Mouse (Mus musculus) limb, embryonic 10.5 days (tissue): Measurements from ENCODE around the gene Cux2. TPM values are rescaled to one million over a fixed set of nuclear protein-coding genes. Genes with fewer than 3 reads are reported as not detected.

Experiments
- DNase-seq: peaks from one replicate; pipeline ENCODE4 v3.0.0-alpha.2; 2017; ENCODE audit warnings: low spot score
- H3K27ac ChIP-seq: fragments of 300-500 bp; sonication (generic); 2 replicates; pipeline ENCODE4 v1.5.1; 2016; ENCODE audit warnings: mild to moderate bottlenecking
- H3K27me3 ChIP-seq: fragments of 300-500 bp; sonication (generic); 2 replicates; pipeline ENCODE4 v1.6.1; 2016; ENCODE audit warnings: low read depth, mild to moderate bottlenecking; ENCODE audit not compliant: poor library complexity, severe bottlenecking
- H3K36me3 ChIP-seq: fragments of 300-500 bp; sonication (generic); 2 replicates; pipeline ENCODE4 v1.6.1; 2016; ENCODE audit warnings: mild to moderate bottlenecking, moderate library complexity
- H3K4me1 ChIP-seq: fragments of 300-500 bp; sonication (generic); 2 replicates; pipeline ENCODE4 v1.6.1; 2016
- H3K4me3 ChIP-seq: fragments of 300-500 bp; sonication (generic); 2 replicates; pipeline ENCODE4 v1.5.1; 2016; ENCODE audit warnings: mild to moderate bottlenecking, moderate library complexity
- H3K9me3 ChIP-seq: fragments of 300-500 bp; sonication (generic); replicated peaks from 2 replicates; pipeline ENCODE4 v1.6.1; 2016; ENCODE audit warnings: mild to moderate bottlenecking
- WGBS: fragments of 180-500 bp; shearing (Covaris S2); methylation state at CpG from one replicate; pipeline ENCODE4 v1.1.7; 2016; 5-methylcytosine and 5-hydroxymethylcytosine counted together
- polyA plus RNA-seq: library from polyadenylated mRNA; unstranded; fragments of >200 nt; fragmentation: Nextera tagmentation; extraction: Ambion mirVana; gene quantifications from 2 replicates; pipeline ENCODE4 v1.2.1, GENCODE M21; 2016

The Cux2 gene
- polyA plus RNA-seq, 1 experiment from 2014 or later: 4.4 TPM

GRCm38 (mm10) chr5:122079796-122080195 is 29.9 kb upstream of the Cux2 start:
- Histone ChIP-seq H3K27me3 (no peaks in the 10 kb centered on the region), H3K36me3 (no peaks in the 10 kb centered on the region), H3K27ac (no peak overlapping the region), H3K4me1 (peaks cover 12% of the 10 kb centered on the region; the same call in 1 of the 2 replicates), H3K9me3 (no peaks in the 10 kb centered on the region), H3K4me3 (no peak overlapping the region)
- no peak for DNase-seq
- WGBS: 81% methylated on average over 7 of the region's 7 CpGs

- Histone ChIP-seq H3K27me3 (no peaks in the 10 kb centered on the region), H3K9me3 (no peaks in the 10 kb centered on the region), H3K27ac (no peak overlapping the region), H3K4me1 (peaks cover 12% of the 10 kb centered on the region; the same call in 1 of the 2 replicates), H3K4me3 (no peak overlapping the region), H3K36me3 (no peaks in the 10 kb centered on the region)
- DNase-seq: no peak
- WGBS: 84% methylated on average over 4 of the region's 4 CpGs
These were observed 27.3 kb upstream of the Cux2 start for GRCm38 (mm10) chr5:122077244-122077643.

DNA sequence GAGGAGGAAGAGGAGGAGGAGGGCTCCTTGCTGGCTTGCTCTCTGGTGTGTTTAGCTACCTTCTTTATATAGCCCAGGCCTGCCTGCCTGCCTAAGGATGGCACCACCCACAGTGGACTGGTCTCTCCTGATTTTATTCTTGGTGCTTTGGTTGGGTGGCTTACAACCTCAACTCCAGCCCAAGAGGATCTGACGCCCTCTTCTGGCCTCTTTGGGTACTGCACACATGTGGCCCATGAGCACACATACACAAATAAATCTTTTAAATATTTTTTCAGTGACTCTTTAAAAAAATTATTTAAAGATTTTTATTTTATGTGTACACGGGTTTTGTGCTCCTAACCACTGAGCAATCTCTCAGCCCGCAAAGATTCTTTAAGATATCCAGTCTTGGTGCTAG is 25.8 kb upstream of the Cux2 start:
- no peak for DNase-seq
- Histone ChIP-seq H3K9me3 (no peaks in the 10 kb centered on the region), H3K36me3 (no peaks in the 10 kb centered on the region), H3K4me3 (no peak overlapping the region), H3K4me1 (peaks cover 17% of the 10 kb centered on the region; the same call in 1 of the 2 replicates), H3K27ac (no peak overlapping the region), H3K27me3 (no peaks in the 10 kb centered on the region)
- 54% methylated on average over 3 of the region's 3 CpGs for WGBS

- no peaks in the 10 kb centered on the region for H3K27me3 ChIP-seq
- H3K4me3 ChIP-seq: no peak overlapping the region
- no peaks in the 10 kb centered on the region for H3K36me3 ChIP-seq
- DNase-seq: no peak
- H3K4me1 ChIP-seq: peaks cover 10% of the 10 kb centered on the region; the same call in 1 of the 2 replicates
- H3K27ac ChIP-seq: no peak overlapping the region
- no peaks in the 10 kb centered on the region for H3K9me3 ChIP-seq
- WGBS: 75% methylated on average over 4 of the region's 4 CpGs
These were observed 22.1 kb upstream of the Cux2 start for GRCm38 (mm10) chr5:122071997-122072396.

DNA sequence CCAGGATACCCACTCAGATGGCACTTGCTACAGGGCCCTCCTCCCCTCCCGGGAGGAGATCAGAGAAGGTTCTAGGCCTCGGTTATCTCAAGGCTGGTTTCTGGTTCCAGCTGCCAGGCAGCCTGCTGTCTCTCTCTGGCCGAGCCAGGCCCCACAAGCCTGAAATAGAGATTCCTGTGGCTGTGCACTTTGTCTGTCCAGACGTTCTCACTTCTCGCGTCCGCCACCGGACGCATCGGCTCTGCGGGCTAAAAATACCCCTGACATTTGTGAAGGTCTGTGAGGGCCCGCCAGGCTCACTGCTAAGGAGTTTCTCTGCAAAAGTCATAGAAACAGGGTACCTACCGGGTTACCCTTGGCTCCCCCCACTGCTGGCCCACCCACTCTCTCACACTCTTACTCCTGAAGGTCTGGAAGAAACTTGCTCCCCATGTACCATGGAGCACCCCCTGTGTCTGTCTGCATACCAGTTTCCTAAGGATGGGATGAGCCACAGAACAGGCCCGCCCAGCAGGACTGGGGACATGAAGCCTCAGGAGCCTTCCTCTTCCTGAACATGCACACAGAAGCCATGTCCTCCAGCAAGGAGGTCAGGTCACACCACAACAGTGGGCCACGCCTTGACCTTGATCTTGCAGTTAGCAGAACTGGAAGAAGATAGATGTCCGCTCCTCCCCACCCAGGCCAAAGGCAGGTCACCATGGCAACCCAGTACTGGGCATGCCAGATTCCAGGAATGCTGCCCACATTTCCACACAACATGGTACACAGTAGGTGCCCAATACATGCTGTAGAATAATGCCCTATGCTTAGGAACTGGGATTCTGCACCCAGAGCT is 21.3 kb upstream of the Cux2 start:
- Histone ChIP-seq H3K27ac (peak overlapping the region; percentile 14; the same call in 1 of the 2 replicates), H3K36me3 (no peaks in the 10 kb centered on the region), H3K4me3 (no peak overlapping the region), H3K27me3 (no peaks in the 10 kb centered on the region), H3K9me3 (no peaks in the 10 kb centered on the region), H3K4me1 (0 out of 2 replicates have a peak, but pooled peaks cover 5% of the 10 kb centered on the region)
- 92% methylated on average over 16 of the region's 16 CpGs for WGBS
- no peak for DNase-seq

DNA sequence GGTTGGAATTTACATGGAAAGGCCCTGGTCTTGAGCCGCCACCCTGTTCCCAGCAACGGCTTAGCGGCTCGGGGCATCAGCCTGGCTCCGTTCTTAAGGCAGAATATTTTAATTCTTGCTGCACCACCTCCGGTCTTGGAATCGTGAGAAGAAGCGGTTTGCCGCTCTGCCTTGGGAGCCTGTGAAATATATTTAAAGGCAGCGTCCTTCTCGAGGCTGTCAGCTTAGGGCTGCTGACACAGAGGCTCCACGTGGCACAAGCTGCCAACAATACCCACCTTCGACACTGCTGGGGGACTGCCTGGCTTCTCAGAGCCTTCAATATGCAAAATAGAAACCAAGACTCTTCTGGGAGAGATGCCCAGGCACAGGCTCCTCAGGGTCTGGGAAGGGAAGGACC is 18.7 kb upstream of the Cux2 start:
- H3K9me3 ChIP-seq: no peaks in the 10 kb centered on the region
- 79% methylated on average over 13 of the region's 13 CpGs for WGBS
- no peaks in the 10 kb centered on the region for H3K36me3 ChIP-seq
- no peak overlapping the region for H3K4me3 ChIP-seq
- H3K27ac ChIP-seq: no peak overlapping the region
- no peaks in the 10 kb centered on the region for H3K27me3 ChIP-seq
- no peak for DNase-seq
- H3K4me1 ChIP-seq: 0 out of 2 replicates have a peak, but pooled peaks cover 5% of the 10 kb centered on the region

DNA sequence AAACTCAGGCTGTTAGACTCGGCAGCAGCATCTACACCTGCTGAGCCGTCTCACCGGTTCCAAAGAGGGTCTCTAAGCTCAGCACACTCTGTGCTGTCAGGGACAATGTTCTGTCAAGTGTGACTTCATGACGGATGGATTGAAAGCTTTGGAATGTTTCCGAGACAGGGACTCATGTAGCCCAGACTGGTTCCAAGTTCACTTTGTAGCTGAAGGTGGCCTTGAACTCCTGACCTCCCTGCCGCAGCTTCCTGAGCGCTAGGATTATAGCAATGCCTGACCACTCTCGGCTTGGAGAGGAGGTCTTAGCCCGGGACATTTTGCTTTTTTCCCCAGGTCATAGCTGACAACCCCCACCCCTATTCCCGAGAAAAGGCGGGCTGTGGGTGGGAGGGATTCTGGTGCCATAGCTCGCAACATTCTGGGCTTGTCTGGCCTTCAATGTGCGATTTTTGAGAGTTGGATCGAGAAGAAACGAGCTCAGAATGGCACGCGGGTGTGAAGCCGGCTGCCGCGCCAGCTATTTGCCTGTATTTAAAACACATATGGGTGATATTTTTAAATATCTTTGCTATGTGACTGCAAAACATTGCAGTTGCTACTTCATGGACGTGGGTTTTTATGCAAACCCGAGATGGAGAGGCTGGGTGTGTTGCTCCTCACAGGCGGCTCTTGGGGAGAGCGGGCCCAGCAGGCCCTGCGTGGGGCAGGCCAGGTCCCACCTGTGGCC is 13.5 kb upstream of the Cux2 start:
- Histone ChIP-seq H3K27ac (no peak overlapping the region), H3K9me3 (no peaks in the 10 kb centered on the region), H3K4me1 (peaks cover 34% of the 10 kb centered on the region), H3K27me3 (no peaks in the 10 kb centered on the region), H3K4me3 (no peak overlapping the region), H3K36me3 (no peaks in the 10 kb centered on the region)
- DNase-seq: no peak
- WGBS: 81% methylated on average over 25 of the region's 25 CpGs

GRCm38 (mm10) chr5:122062479-122062878 is 12.6 kb upstream of the Cux2 start:
- Histone ChIP-seq H3K4me3 (no peak overlapping the region), H3K36me3 (no peaks in the 10 kb centered on the region), H3K4me1 (peaks cover 34% of the 10 kb centered on the region), H3K27ac (no peak overlapping the region), H3K27me3 (no peaks in the 10 kb centered on the region), H3K9me3 (no peaks in the 10 kb centered on the region)
- WGBS: 22% methylated on average over 12 of the region's 12 CpGs
- no peak for DNase-seq

GRCm38 (mm10) chr5:122060767-122061333 is 10.9 kb upstream of the Cux2 start:
- Histone ChIP-seq H3K36me3 (no peaks in the 10 kb centered on the region), H3K27ac (peak overlapping the region; percentile 75), H3K4me3 (peak overlapping the region; percentile 38), H3K9me3 (no peaks in the 10 kb centered on the region), H3K27me3 (no peaks in the 10 kb centered on the region), H3K4me1 (peaks cover 34% of the 10 kb centered on the region)
- WGBS: 32% methylated on average over 8 of the region's 12 CpGs
- peak; percentile 67 for DNase-seq

- DNase-seq: peak; percentile 86
- H3K4me3 ChIP-seq: peak overlapping the region; percentile 37
- H3K4me1 ChIP-seq: peaks cover 39% of the 10 kb centered on the region
These were observed 9.4 kb upstream of the Cux2 start for GRCm38 (mm10) chr5:122059060-122060017.

DNA sequence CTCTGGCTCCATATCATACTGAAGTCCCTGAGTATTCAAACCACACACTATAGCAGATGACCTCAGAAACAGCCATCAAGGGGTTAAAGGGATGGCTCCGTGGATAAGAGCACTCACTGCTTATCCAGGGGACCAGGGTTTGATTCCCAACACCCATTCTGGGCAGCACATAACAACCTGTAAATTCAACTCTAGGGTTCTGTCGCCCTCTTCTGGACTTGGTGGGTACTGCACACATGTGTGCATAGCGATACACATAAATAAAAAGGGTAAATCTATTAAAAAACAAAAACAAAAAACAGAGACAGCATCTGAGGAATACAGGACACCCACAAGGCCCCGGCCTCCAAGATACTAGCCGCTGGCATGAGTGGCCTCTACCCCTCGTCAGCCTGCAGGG is 7.7 kb upstream of the Cux2 start:
- Histone ChIP-seq H3K4me3 (no peak overlapping the region), H3K36me3 (no peaks in the 10 kb centered on the region), H3K4me1 (peaks cover 53% of the 10 kb centered on the region), H3K27me3 (peaks cover 20% of the 10 kb centered on the region), H3K9me3 (no peaks in the 10 kb centered on the region), H3K27ac (no peak overlapping the region)
- WGBS: 64% methylated on average over 6 of the region's 6 CpGs
- DNase-seq: no peak

More at GRCm38 (mm10) chr5:122059060-122060017, 9.4 kb upstream of the Cux2 start:
- H3K27me3 ChIP-seq: peaks cover 3% of the 10 kb centered on the region
- H3K9me3 ChIP-seq: no peaks in the 10 kb centered on the region
- no peaks in the 10 kb centered on the region for H3K36me3 ChIP-seq
- 32% methylated on average over 39 of the region's 39 CpGs for WGBS
- no peak overlapping the region for H3K27ac ChIP-seq

GRCm38 (mm10) chr5:122056557-122056956 is 6.7 kb upstream of the Cux2 start:
- no peak overlapping the region for H3K4me3 ChIP-seq
- H3K9me3 ChIP-seq: no peaks in the 10 kb centered on the region
- peaks cover 46% of the 10 kb centered on the region for H3K4me1 ChIP-seq
- DNase-seq: no peak
- 75% methylated on average over 8 of the region's 8 CpGs for WGBS
- no peaks in the 10 kb centered on the region for H3K36me3 ChIP-seq
- peaks cover 31% of the 10 kb centered on the region for H3K27me3 ChIP-seq
- H3K27ac ChIP-seq: no peak overlapping the region
